Mouse (Mus musculus): ENCODE measurements around the gene Ugt8a. TPM values are rescaled to one million over a fixed set of nuclear protein-coding genes. Genes with fewer than 3 reads are reported as not detected.

Ugt8a gene
- total RNA-seq (2021): under 1 TPM in 1 of 2 experiments, not detected in 1; 0.36 TPM

DNA sequence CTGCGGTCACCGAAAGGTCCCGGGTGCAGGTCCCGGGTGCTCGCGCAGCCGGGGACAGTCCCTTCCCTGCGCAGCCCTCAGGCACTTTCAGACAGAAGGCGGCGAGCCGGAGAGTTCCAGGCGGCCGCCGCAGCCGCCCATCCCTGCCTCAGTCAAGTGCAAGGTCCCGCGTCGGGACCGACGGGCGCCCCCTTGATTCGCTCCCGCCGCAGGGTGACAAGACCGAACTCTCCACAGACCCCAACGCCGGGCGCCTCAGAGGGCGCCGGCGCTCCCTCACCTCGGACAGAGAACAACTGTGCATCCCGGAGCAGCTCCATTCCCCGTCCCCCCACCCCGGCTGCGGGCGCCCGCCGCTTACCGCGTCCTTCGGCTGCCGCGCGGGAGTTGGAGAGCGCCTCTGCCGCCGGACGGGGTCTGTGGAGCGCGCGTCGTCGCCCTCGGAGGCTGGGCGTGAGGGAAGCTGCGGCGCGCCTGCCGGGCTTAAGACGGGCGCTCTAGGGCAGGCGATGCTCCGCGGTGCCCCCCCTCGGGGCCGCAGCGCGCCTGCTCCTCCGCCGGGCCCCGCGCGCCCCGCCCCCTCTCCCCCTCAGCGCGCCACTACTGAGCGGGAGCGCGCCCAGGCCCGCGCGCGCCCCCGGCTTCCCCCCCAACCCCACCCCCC is at the start of gene Ugt8a:
Gene Ugt8a, minus strand, starts transcription at position 528 of the 664 bp plus-strand sequence.
- intact Hi-C loops (cut with DNase I): no loop called here
- no peak for DNase-seq (ENCODE audit: low spot score)

DNA sequence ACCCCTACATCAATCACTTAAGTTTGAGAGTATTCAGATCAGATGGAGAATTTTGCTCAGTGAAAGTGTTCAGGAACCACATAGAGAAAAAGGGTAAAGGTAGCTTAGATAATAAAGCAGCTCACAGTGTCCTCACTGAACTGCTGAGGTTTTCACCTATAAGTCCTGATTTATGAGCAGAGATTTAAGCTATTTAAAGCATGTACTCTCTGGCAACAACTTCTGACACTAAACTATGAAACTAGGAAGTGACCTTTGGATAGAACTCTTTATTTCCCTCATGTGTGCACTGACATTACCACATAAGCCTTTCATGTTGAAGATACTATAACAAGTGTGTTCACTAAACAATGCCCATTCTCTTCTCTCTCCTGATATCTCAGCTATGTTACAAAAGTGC is 48.2 kb upstream of the Ugt8a start:
- intact Hi-C loops (cut with DNase I): no loop called here
- DNase-seq (ENCODE audit: low spot score): no peak

DNA sequence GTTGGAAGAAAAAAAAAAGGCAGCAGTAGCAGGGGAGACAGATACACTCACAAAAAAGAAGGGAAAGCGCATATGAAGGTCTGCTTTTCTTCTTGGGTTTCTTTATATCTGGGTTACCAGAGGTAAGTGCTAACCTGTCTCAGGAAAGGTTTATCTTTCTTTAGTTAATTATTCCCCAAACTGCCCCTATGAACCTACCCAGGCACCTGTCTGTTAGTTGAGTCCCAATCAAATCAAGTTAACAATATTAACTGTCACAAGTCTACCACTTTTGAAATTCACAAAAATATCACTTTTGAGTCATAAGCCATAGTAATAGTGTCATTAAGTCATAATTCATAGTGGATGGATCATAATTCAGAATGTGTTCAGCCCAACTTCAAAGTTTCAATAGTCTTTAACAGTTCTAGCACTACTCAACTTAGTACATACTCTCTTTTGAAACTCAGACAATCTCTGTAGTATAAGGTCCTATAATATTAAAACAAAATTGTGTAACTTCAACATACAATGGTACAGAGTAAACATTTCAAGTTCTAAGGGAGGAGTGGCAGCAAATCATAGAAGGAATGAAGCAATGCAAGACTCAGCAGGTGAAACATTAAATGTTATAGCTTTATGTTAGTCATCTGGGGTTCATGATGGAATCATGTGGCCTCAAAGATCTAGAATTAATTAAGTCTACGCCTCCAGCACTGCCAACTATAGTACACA is 45.4 kb upstream of the Ugt8a start:
- no peak for DNase-seq (ENCODE audit: low spot score)
- intact Hi-C loops (cut with DNase I): no loop called here

DNA sequence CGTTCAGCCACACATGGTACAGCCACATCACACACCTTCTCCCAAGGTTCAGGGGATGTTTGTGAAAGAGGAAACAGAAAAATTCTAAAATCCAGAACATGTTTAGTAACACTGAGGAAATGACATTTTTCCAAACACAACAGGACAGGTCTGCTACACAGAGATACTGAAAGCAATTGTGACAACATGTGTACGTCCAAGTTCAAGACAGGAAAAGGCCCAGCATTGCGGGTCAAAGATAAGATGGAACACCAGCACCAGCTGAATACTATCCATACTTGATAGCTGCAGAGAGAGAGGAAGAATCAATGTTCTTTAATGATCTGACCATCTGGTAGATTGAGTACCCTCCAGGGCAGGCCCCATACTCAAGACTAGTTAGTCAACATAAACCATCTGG is 41.1 kb upstream of the Ugt8a start:
- DNase-seq (ENCODE audit: low spot score): no peak
- intact Hi-C loops (cut with DNase I): no loop called here

DNA sequence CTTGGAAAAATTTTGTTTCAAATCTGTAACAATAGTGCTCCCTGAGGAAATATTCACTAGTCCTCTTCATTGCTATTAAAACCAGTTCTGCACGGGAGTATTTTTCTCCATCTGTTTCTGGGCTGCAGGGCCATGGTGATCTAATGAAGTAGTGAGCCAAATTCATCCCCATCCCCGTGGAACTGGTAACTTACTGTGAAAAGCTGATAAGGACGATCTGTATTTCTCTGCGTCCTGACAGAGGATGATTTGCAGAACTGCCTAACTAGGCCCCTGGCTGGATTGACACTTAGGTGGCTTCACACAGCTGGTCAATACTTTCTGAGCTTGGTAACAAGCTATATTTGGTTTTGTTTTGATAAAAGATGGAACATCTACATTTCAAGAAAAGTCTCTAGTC is 37.5 kb upstream of the Ugt8a start:
- intact Hi-C loops (cut with DNase I): no loop called here
- no peak for DNase-seq (ENCODE audit: low spot score)

DNA sequence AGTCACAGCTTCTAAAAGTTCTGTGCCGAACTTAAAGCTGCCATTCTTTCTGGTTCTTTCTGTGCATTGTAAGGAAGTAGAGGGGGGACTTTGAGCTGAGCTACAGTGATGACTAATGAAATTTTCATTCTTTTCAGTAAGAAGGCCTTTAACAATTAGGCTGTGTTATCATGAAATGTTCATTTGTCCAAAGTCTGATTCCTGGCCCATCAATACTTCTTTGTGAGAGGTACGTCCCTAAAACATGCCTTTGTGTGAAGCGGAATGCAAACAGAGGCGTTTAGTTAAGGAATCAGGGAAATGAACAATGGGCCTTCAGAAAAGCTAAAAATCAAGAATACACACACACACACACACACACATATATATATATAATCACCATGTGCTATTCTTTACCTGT is 31.0 kb upstream of the Ugt8a start:
- no peak for DNase-seq (ENCODE audit: low spot score)
- intact Hi-C loops (cut with DNase I): no loop called here

DNA sequence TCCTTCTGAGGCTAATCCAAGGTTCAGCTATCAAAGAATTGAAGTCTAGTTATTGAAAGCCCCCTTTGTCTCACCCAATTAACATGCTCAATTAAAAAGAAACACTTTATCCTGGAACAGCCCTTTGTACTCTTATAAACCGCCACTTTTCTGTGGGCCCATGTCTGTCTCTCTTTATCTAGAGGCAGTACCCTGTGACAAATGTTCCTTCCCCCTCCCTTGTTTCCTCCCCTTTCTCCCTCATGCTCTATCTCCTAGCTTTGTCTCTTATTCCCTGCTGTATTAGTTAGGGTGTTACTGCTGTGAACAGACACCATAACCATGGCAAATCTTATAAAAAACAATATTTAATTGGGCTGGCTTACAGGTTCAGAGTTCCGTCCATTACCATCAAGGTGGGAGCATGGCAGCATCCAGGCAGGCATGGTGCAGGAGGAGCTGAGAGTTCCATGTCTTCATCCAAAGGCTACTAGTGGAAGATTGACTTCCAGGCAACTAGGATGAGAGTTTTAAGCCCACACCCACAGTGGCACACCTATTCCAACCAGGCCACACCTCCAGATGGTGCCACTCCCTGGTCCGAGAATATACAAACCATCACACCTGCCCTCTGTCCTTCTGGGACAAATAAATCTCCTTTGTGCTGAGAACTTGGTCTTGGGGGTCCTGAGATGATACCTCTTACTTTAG is 17.9 kb upstream of the Ugt8a start:
- intact Hi-C loops (cut with DNase I): no loop called here

DNA sequence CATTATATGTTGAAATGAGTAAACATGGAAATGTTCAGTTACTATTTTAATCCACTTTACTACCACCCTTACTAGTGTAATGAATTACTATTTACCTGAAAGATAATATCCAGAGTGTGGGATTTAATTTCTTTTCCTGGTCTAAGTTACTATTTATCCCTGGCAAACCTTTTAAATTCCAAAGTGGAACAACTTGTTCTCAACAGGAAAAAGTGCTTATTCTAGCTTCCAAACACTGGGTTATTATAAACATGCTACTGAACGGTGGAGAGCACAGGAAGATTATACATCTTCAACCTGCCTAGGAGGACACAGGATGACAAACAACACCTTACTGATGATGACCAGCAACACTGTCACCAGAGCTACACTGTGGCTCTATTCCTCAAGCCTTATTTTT is 16.5 kb upstream of the Ugt8a start:
- DNase-seq (ENCODE audit: low spot score): no peak
- intact Hi-C loops (cut with DNase I): no loop called here

More for the DNA sequence above, 17.9 kb upstream of the Ugt8a start:
- no peak for DNase-seq (ENCODE audit: low spot score)

DNA sequence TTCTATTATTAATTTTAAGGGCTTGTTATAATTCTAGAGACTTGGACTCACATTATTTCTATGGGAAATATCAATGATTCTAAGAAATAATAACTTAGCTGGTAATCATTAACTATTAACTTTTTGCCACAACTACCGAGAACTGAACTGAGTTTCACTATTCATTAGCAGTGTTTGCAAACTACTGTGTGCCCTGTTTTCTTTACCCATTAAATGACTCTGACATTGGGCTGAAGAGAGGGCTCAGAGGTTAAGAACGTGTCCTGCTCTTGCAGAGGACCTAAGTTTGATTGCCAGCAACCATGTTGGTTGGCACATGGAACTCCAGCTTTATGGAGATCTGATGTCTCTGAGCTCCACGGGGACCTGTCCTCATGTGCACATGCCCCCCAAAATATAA is 2.4 kb upstream of the Ugt8a start:
- DNase-seq (ENCODE audit: low spot score): no peak
- intact Hi-C loops (cut with DNase I): no loop called here

DNA sequence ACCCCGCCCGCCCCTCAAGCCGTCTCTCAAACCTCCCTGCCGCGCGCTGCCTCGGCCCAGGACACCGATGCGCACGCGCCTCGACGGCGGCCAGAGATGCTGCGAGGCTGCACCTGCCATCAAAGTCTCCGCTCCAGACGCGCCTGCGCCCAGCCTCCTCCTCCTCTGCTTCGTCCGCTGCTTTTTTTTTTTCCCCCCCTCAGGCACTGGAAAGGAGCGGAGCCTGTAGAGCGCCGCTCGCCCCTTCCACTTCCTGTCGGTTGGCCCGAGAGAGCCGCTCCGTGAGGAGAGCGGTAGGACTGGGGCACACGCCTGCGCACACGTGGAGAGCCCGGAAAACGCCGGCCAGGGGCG is 314 bp upstream of the Ugt8a start:
- intact Hi-C loops (cut with DNase I): no loop called here
- no peak for DNase-seq (ENCODE audit: low spot score)

DNA sequence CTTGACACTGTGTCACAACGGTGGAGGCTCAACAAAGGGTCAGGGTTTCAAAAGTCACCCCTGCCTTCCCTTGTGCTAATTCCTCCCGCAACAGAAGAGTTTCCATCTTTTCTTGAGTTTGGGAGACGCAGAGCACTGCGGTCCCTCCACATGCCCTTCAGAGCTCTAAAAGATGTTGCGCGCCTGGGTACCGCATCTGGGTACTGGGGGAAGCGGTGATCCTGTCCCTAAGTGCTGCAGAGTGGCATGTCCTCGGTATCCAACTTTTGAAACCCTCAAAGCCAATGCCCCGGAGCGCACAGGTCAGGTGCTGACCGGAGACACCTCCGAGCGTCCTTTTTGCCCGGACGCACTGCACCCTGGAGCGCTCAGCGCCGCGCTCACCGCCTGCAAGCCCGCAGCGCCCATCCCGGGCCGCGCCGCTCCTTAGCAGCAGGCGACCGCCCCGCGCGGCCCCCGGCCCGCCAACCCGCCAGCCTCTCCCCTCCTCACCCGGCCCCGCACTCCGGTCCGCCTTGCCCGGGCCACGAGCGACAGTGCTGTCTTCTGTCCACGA is 805 bp downstream of the Ugt8a start:
- intact Hi-C loops (cut with DNase I): no loop called here

DNA sequence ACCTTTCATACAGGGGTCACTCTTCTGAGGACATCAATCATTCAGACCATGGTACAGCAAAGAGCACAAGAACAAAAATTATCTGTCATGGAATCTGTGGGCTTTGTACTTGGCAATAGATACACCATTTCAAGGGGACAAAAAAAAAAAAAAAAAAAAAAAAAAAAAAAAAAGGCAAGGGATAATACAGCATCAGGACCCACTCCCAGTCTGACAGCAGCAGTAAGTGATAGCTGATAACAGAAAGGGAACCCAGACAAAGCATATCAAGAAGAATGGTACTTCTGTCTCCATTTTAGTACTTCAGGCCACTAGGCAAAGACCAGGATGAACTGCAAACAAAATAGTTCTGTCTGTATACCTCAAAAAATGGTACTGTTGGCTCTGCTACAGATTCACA is 2.6 kb downstream of the Ugt8a start:
- intact Hi-C loops (cut with DNase I): no loop called here
- no peak for DNase-seq (ENCODE audit: low spot score)

More for the DNA sequence above, 805 bp downstream of the Ugt8a start:
- DNase-seq (ENCODE audit: low spot score): no peak

DNA sequence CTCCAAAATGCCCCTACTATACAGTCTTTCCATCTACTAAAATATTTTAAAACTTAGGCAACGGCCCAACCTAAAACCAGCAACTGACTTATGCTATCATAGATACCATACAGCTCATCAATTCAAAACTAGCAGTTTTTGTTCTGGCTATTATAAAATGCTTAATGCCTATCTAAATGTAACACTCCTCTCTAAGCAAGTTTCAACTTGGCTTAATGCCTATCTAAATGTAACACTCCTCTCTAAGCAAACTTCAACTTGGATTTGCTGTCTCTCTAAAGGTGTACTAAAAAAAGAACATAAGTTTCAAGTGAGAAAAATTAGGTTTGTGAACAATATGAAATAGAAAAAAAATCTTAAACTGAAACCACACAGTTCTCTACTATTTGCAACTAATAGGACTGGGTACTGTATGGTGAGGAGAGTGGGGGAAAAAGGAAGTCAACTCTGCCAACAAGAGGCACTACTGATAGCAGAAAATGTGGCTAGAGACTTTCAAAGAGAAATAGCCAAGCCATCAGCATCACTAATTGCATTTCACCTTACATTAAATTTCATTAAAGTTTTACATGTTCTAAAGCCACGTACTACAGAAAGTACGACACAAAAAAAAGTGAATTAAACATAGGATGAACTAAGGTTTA is 5.7 kb downstream of the Ugt8a start:
- intact Hi-C loops (cut with DNase I): no loop called here
- DNase-seq (ENCODE audit: low spot score): no peak

DNA sequence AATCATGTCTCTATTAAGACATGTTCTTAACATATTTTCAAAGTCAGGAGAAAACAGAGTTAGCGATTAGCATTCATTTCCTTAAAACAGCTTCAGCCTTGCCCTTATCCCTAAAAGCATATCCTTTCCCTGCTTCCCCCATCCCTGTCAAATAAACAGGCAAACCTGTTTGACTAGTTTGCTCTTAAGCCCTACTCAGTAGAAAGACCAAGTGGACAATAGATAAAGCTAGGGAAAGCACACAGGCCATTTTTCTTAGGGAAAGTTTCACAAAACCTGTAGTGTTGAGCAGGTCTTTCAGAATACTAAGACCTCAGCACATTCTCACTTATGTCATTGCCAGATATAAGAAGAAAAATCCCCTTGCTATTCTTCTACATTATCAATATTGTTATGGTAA is 7.4 kb downstream of the Ugt8a start:
- DNase-seq (ENCODE audit: low spot score): no peak
- intact Hi-C loops (cut with DNase I): no loop called here

DNA sequence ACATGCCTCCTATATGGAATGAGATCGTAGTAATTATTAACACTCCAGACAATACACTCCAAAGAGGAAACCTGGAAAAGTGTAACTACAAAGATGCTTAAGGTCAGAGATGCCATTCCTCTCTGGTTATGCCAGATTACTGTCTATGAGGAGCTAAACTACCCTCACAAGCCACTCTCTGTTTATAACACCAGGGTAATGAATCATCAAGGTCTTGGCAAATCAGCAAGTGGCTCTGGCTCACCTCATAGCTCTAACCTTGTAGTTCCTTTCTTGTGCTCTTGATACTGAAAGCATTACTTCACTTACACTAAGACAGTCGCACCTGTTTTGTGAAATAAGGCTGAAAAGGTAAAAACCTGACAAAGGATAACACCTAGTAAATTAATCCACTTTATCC is 17.5 kb downstream of the Ugt8a start:
- DNase-seq (ENCODE audit: low spot score): no peak
- intact Hi-C loops (cut with DNase I): no loop called here

DNA sequence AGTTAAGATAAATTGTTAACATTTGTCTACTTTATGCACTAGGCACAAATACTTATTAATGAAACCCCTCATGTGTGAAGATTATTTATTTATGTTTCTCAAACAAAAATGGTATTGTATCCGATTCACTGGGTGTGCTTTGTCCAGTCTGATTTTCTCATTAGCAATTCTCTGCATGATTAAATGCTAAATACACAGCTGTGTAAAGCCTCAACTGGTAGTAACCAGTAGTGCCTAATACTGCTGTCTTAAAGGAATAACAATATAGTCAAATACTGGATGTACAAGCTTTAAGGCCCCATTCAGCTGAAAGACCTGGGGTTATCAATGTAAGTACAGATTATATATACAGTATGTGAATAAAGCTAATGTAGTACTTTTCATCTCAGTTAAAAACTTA is 39.4 kb downstream of the Ugt8a start:
- no peak for DNase-seq (ENCODE audit: low spot score)
- intact Hi-C loops (cut with DNase I): no loop called here

DNA sequence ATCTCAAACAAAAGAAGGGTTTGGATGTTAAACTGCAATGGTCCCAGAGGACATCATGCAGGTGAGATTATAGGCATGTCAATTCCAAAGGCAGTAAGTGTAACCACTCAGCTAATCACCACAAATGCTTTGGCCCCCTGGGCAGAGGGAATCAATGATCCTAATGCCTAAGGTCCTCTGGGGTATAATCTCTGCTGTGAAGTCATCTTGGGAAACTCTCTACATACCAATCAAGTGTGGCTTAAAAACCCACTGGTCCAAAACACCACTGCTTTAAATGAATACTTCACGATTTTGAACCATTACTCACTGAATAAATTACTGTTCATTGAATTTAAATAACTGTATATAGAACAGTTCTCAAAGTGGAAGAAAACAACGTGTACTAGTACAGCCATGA is 51.3 kb downstream of the Ugt8a start:
- DNase-seq (ENCODE audit: low spot score): no peak
- intact Hi-C loops (cut with DNase I): no loop called here

DNA sequence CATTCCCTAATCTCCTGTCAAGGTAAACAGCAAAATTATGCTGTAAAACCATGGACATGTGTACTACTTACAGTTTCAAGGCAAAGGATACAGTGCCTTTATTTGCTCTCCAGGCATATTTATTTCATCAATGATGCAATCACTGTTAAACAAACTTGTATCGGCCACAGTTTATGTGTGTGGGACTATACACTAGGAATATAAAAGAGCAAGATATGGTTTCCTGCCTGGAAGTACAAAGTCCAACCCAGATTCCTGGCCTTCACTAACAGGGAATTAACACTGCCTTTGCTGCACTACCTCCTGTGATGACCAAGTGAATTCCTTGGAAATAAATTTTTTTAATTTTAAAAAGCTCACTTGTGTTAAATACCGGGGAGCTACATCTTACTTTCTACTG is 53.5 kb downstream of the Ugt8a start:
- no peak for DNase-seq (ENCODE audit: low spot score)
- intact Hi-C loops (cut with DNase I): no loop called here

DNA sequence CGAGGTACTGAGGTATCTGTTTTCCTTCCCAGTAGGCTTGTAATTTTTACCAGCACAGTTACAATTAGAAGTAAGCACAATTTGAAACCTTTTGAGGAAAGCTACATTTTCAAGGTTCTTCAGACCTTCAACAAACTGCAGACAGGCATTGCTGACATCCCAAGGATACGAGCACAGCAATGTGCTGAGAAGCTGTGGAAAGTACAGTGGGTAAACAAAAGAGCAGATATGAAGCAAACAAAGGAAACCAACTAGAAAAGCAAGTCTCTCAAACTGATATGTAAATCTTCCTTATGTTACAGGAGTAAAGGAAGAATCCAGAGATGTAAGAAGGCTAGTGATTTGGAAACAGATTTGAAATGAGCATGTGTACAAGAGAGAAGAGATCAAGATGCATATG is 54.0 kb downstream of the Ugt8a start:
- DNase-seq (ENCODE audit: low spot score): no peak
- intact Hi-C loops (cut with DNase I): no loop called here

DNA sequence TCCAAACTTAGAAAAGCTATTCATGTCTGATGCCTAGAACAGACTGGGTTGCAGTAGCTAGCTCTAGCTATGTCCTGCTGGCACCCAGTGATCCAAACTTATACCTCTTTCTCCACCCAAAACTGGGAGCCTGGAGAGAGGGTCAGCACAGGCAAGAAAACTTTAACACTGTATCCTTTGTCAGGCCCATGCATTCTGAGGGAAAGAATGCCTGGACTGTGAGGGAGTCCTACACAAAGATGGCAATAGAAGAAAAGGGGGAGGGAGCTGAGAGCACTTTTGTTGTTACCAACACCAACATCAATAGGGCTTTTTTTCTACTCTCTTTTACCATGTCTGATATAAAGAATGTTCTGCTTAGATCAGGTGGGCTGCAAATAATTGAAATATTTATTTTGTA is 55.4 kb downstream of the Ugt8a start:
- no peak for DNase-seq (ENCODE audit: low spot score)
- intact Hi-C loops (cut with DNase I): no loop called here

DNA sequence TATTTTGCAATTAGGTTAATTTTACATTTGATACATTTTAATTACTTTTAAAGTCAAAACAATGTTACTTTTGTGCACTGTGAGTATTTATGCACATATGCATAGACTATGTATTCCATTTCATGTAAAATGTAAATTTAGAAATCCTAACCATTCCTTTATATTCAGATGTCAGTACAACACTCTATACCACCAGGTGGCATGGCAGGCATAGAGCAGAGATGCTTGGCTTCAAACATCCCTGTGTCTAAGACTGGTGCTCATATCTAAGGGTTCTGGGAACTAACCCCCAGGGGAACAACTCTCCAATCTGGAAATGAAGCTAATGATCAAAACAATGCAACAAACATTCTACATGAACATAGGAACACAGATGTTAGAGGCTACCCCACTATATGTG is 56.6 kb downstream of the Ugt8a start:
- no peak for DNase-seq (ENCODE audit: low spot score)
- intact Hi-C loops (cut with DNase I): no loop called here

Data from heart, postnatal 25 days (tissue).